Mouse (Mus musculus): ENCODE data around the gene Def8. TPM values are rescaled to one million over a fixed set of nuclear protein-coding genes. Genes with fewer than 3 reads are reported as not detected.
"Not testable (repeated sequence)": the region's sequence is repeated elsewhere in the genome, so short reads cannot be mapped to it uniquely, and the experiment has no call there.

Def8 gene
- polyA plus RNA-seq, 1 experiment from 2014 or later: 11.7 TPM

- Histone ChIP-seq H3K9ac (no peak overlapping the region), H3K27ac (replicated peaks) (no peak overlapping the region), H3K27me3 (peaks cover 50% of the 10 kb centered on the region), H3K4me2 (no peak overlapping the region), H3K9me3 (replicated peaks) (no peaks in the 10 kb centered on the region), H3K4me1 (replicated peaks) (peaks cover 56% of the 10 kb centered on the region), H3K36me3 (replicated peaks) (no peaks in the 10 kb centered on the region), H3K4me3 (replicated peaks) (no peak overlapping the region)
- 9% methylated on average over 9 of the region's 9 CpGs for WGBS (ENCODE audit: insufficient replicate concordance)
- no peak for ATAC-seq (ENCODE audit: insufficient read depth)
These were observed 9.1 kb upstream of the Def8 start for GRCm38 (mm10) chr8:123414255-123414654.

- not testable (repeated sequence) for H3K4me2 ChIP-seq; H3K27ac ChIP-seq (replicated peaks); ATAC-seq (ENCODE audit: insufficient read depth); H3K9ac ChIP-seq; H3K9me3 ChIP-seq (replicated peaks); H3K36me3 ChIP-seq (replicated peaks); H3K4me3 ChIP-seq (replicated peaks)
- H3K27me3 ChIP-seq: peaks cover 42% of the 10 kb centered on the region
- peaks cover 47% of the 10 kb centered on the region for H3K4me1 ChIP-seq (replicated peaks)
- WGBS (ENCODE audit: insufficient replicate concordance): 62% methylated on average over 5 of the region's 5 CpGs
These were observed 8.2 kb upstream of the Def8 start for GRCm38 (mm10) chr8:123414997-123415696.

DNA sequence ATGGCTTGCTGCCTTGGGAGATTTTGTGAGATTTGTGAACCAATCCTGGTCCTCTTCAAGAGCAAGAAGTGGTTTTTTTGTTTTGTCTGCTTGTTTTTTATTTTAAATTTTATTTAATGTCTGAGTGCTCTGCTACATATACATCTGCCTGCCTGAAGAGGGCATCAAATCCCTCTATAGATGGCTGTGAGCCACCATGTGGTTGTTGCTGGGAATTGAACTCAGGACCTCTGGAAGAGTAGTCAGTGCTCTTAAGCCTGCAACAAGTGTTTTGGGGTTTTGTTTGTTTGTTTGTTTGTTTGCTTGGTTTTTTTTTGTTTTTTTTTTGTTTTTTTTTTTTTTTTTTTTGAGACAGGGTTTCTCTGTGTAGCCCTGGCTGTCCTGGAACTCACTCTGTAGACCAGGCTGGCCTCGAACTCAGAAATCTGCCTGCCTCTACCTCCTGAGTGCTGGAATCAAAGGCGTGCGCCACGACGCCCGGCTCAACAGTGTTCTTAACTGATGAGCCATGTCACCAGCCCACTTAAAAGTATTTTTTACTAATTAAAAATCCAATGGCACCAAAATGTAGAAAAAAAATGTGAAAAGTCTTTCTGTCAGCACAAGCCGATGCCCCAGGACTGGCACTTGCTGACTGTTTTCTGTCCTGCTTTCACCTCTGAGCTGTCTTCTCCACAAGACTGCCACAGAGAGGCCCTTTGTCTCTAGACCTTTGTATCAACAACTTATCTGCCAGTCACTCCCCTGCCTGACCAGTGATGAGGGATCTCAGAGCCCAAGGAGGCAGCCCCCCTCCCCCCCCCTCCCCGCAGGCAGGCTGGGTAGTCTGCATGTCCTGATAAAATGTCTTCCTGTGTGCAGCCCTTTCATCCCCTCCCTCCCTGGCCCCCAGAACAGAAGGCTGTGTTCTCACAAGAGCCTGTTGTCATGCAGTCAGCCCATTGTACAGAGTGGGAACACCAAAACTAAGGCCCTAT, 7.1 kb upstream of the Def8 start:
- no peak overlapping the region for H3K4me3 ChIP-seq (replicated peaks)
- H3K36me3 ChIP-seq (replicated peaks): no peaks in the 10 kb centered on the region
- H3K4me1 ChIP-seq (replicated peaks): peaks cover 36% of the 10 kb centered on the region
- ATAC-seq (ENCODE audit: insufficient read depth): peak; percentile 80
- no peaks in the 10 kb centered on the region for H3K9me3 ChIP-seq (replicated peaks)
- H3K4me2 ChIP-seq: peak overlapping the region; percentile 31
- 24% methylated on average over 8 of the region's 8 CpGs for WGBS (ENCODE audit: insufficient replicate concordance)
- no peak overlapping the region; the same call in 1 of the 2 replicates for H3K27ac ChIP-seq (replicated peaks)
- H3K27me3 ChIP-seq: peaks cover 34% of the 10 kb centered on the region
- no peak overlapping the region for H3K9ac ChIP-seq

GRCm38 (mm10) chr8:123416944-123417555, 6.3 kb upstream of the Def8 start:
- Histone ChIP-seq H3K4me1 (replicated peaks) (peaks cover 29% of the 10 kb centered on the region), H3K4me3 (replicated peaks) (no peak overlapping the region), H3K4me2 (peak overlapping the region; percentile 31), H3K27ac (replicated peaks) (no peak overlapping the region), H3K9me3 (replicated peaks) (no peaks in the 10 kb centered on the region), H3K27me3 (peaks cover 26% of the 10 kb centered on the region), H3K9ac (no peak overlapping the region), H3K36me3 (replicated peaks) (no peaks in the 10 kb centered on the region)
- WGBS (ENCODE audit: insufficient replicate concordance): 50% methylated on average over 8 of the region's 8 CpGs
- peak; percentile 23; the same call in 1 of the 2 replicates for ATAC-seq (ENCODE audit: insufficient read depth)

- Histone ChIP-seq H3K4me2 (no peak overlapping the region), H3K4me3 (replicated peaks) (no peak overlapping the region), H3K36me3 (replicated peaks) (no peaks in the 10 kb centered on the region), H3K27ac (replicated peaks) (no peak overlapping the region), H3K4me1 (replicated peaks) (peaks cover 20% of the 10 kb centered on the region), H3K9ac (no peak overlapping the region), H3K27me3 (peaks cover 3% of the 10 kb centered on the region; the same call in 1 of the 2 replicates), H3K9me3 (replicated peaks) (no peaks in the 10 kb centered on the region)
- ATAC-seq (ENCODE audit: insufficient read depth): no peak
- WGBS (ENCODE audit: insufficient replicate concordance): 50% methylated on average over 4 of the region's 4 CpGs
These were observed 3.6 kb upstream of the Def8 start for GRCm38 (mm10) chr8:123419711-123420110.

- Histone ChIP-seq H3K27ac (replicated peaks) (no peak overlapping the region), H3K4me1 (replicated peaks) (peaks cover 20% of the 10 kb centered on the region), H3K36me3 (replicated peaks) (no peaks in the 10 kb centered on the region), H3K9ac (no peak overlapping the region), H3K9me3 (replicated peaks) (no peaks in the 10 kb centered on the region), H3K4me3 (replicated peaks) (no peak overlapping the region), H3K27me3 (peaks cover 3% of the 10 kb centered on the region; the same call in 1 of the 2 replicates), H3K4me2 (no peak overlapping the region)
- 83% methylated on average over 34 of the region's 34 CpGs for WGBS (ENCODE audit: insufficient replicate concordance)
- no peak for ATAC-seq (ENCODE audit: insufficient read depth)
These were observed 2.6 kb upstream of the Def8 start for GRCm38 (mm10) chr8:123420525-123421281.

DNA sequence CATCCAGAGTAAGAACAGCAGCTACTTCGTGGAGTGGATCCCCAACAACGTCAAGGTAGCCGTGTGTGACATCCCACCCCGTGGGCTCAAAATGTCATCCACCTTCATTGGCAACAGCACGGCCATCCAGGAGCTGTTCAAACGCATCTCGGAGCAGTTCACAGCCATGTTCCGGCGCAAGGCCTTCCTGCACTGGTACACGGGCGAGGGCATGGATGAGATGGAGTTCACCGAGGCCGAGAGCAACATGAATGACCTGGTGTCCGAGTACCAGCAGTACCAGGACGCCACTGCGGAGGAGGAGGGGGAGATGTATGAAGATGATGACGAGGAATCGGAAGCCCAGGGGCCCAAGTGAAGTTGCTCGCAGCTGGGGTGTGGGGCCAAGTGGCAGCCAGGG, 2.0 kb upstream of the Def8 start:
- Histone ChIP-seq H3K9me3 (replicated peaks) (peaks cover under 1% of the 10 kb centered on the region; the same call in 1 of the 2 replicates), H3K9ac (no peak overlapping the region), H3K36me3 (replicated peaks) (no peaks in the 10 kb centered on the region), H3K27me3 (peaks cover 3% of the 10 kb centered on the region; the same call in 1 of the 2 replicates), H3K4me1 (replicated peaks) (peaks cover 18% of the 10 kb centered on the region), H3K4me2 (no peak overlapping the region), H3K27ac (replicated peaks) (no peak overlapping the region), H3K4me3 (replicated peaks) (no peak overlapping the region)
- WGBS (ENCODE audit: insufficient replicate concordance): 76% methylated on average over 19 of the region's 19 CpGs
- ATAC-seq (ENCODE audit: insufficient read depth): no peak

DNA sequence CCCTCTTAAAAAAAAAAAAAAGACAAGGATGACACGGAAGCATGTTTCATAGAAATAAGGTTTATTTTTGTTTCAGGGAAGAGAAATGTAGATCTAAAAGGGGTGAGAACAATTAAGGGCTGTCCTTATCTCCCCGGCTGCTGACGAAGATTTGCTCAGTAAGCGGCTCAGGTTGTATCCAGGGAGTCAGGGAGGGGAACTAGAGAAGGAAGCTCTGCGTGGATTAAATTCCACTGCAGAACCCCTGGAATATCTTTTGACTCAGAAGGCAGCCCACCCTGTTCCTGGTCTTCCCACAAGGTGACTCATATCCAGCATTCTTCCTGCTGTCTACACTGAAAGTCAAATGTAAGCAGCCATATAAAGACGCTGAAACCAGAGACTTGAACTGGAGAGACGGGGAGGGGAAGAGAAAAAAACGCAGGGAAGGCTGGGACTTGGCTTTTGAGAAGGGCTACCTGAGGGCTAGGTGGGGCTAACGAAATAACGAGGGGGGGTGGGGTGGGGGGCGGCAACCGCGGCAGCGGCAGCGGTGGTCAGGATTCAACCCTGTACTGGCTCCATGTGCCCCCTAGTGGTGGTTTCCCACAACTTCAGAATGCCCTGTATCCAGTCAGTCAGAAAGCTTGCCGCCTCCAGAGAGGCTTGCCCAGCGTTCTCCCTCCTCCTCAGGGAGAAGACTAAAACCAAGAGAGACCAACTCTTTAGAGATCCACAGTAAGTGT, 1.1 kb upstream of the Def8 start:
- Histone ChIP-seq H3K27me3 (peaks cover 3% of the 10 kb centered on the region; the same call in 1 of the 2 replicates), H3K4me1 (replicated peaks) (peaks cover 10% of the 10 kb centered on the region), H3K9me3 (replicated peaks) (peaks cover 9% of the 10 kb centered on the region), H3K27ac (replicated peaks) (no peak overlapping the region), H3K36me3 (replicated peaks) (no peaks in the 10 kb centered on the region), H3K4me3 (replicated peaks) (peak overlapping the region; percentile 36), H3K9ac (peak overlapping the region; percentile 18), H3K4me2 (peak overlapping the region; percentile 66)
- WGBS (ENCODE audit: insufficient replicate concordance): 4% methylated on average over 17 of the region's 17 CpGs
- ATAC-seq (ENCODE audit: insufficient read depth): no peak

DNA sequence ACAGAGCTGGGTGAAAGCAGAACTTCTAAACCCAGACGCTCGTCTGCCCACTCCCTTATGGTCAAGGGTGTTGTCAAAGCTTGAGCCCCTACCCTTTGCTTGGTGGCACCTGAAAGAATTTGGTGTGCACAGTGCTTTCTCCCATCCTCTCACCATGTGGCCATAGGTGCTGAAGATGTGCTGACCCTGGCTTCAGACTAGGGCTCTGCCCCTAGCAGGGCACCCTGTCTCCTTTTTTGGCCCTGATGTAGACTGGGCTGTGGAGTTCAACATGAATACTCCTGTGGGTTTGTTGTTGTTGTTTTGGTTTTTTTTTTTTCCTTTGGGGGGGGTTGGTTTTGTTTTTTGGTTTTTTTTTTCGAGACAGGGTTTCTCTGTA, 557 bp upstream of the Def8 start:
- ATAC-seq (ENCODE audit: insufficient read depth): no peak
- peaks cover 3% of the 10 kb centered on the region; the same call in 1 of the 2 replicates for H3K27me3 ChIP-seq
- H3K9me3 ChIP-seq (replicated peaks): peaks cover 15% of the 10 kb centered on the region
- no peak overlapping the region for H3K4me3 ChIP-seq (replicated peaks)
- H3K4me1 ChIP-seq (replicated peaks): peaks cover 8% of the 10 kb centered on the region
- no peaks in the 10 kb centered on the region for H3K36me3 ChIP-seq (replicated peaks)
- H3K9ac ChIP-seq: no peak overlapping the region; the same call in 1 of the 2 replicates
- no peak overlapping the region for H3K27ac ChIP-seq (replicated peaks)
- 14% methylated on average over 3 of the region's 3 CpGs for WGBS (ENCODE audit: insufficient replicate concordance)
- H3K4me2 ChIP-seq: peak overlapping the region; percentile 66
